Mouse (Mus musculus) megakaryocyte, embryonic 14.5 days (primary cell): ENCODE measurements around the gene Aebp1.

ENCODE experiments used
- FLI1 ChIP-seq: IDR thresholded peaks from 2 replicates; pipeline ENCODE4 v1.6.1; 2012; ENCODE audit warnings: low read length, inconsistent platforms, mixed read lengths
- GATA1 ChIP-seq: IDR thresholded peaks from 3 replicates; pipeline ENCODE4 v1.6.1; 2012; ENCODE audit warnings: mixed read lengths, low read length, inconsistent platforms, borderline replicate concordance

GRCm38 (mm10) chr11:5872707-5873106 lies 11.0 kb downstream of the Aebp1 start:
- TF ChIP-seq GATA1 (no peak), FLI1 (no peak)
